Mouse (Mus musculus): ENCODE data around the gene Igdcc3. TPM values are rescaled to one million over a fixed set of nuclear protein-coding genes. Genes with fewer than 3 reads are reported as not detected.
A peak's percentile ranks its signal among the peaks of the same experiment; 100 is the strongest.
"Not testable (repeated sequence)": the region's sequence is repeated elsewhere in the genome, so short reads cannot be mapped to it uniquely, and the experiment has no call there.

Igdcc3 gene
- polyA plus RNA-seq, 1 experiment from 2014 or later = 5.5 TPM

- H3K4me2 ChIP-seq; H3K27ac ChIP-seq (ENCODE audit: poor library complexity, severe bottlenecking); H3K36me3 ChIP-seq; H3K4me3 ChIP-seq; ATAC-seq (ENCODE audit: insufficient number of reproducible peaks, low FRiP score); H3K4me1 ChIP-seq (replicated peaks); H3K9ac ChIP-seq; H3K9me3 ChIP-seq (replicated peaks); H3K27me3 ChIP-seq (replicated peaks): not testable (repeated sequence)
- WGBS = 70% methylated on average over 9 of the region's 9 CpGs
These were observed 66.2 kb downstream of the Igdcc3 start for GRCm38 (mm10) chr9:65207041-65207815.

- Histone ChIP-seq H3K9me3 (replicated peaks) (peaks cover 2% of the 10 kb centered on the region), H3K4me2 (no peak overlapping the region), H3K36me3 (no peaks in the 10 kb centered on the region), H3K27me3 (replicated peaks) (no peaks in the 10 kb centered on the region), H3K9ac (no peak overlapping the region), H3K27ac (ENCODE audit: poor library complexity, severe bottlenecking) (no peak overlapping the region), H3K4me3 (no peak overlapping the region), H3K4me1 (replicated peaks) (no peaks in the 10 kb centered on the region)
- WGBS = 88% methylated on average over 32 of the region's 32 CpGs
- no peak for ATAC-seq (ENCODE audit: insufficient number of reproducible peaks, low FRiP score)
These were observed 67.5 kb downstream of the Igdcc3 start for GRCm38 (mm10) chr9:65208293-65209179.

- peaks cover 12% of the 10 kb centered on the region for H3K4me1 ChIP-seq (replicated peaks)
- H3K4me3 ChIP-seq = no peak overlapping the region
- no peaks in the 10 kb centered on the region for H3K36me3 ChIP-seq
- ATAC-seq (ENCODE audit: insufficient number of reproducible peaks, low FRiP score) = no peak
- H3K9me3 ChIP-seq (replicated peaks) = peaks cover 2% of the 10 kb centered on the region
- WGBS = 52% methylated on average over 1 of the region's 1 CpGs
- H3K27ac ChIP-seq (ENCODE audit: poor library complexity, severe bottlenecking) = no peak overlapping the region
- no peaks in the 10 kb centered on the region for H3K27me3 ChIP-seq (replicated peaks)
- H3K9ac ChIP-seq = 0 out of 2 replicates have a peak overlapping the region, but pooled peaks have one; percentile 8
- H3K4me2 ChIP-seq = no peak overlapping the region
These were observed 70.6 kb downstream of the Igdcc3 start for GRCm38 (mm10) chr9:65211598-65211997.

DNA sequence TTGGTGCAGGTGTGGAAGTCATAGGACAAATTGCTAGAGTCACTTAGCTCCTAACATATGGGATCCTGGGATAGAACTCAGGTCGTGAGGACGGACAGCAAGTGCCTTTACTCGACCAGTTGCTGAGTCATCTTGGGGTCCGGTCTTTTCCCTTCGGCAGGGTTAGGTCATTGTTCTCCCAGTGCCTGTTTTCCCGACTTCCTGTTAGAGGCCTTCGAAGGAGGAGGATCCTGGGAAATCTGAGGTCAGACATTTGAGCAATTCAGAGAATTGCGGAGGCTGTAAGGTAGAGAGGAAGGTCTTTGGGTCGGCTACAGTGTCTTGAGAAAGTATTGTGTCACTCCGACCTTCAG, 73.4 kb downstream of the Igdcc3 start:
- ATAC-seq (ENCODE audit: insufficient number of reproducible peaks, low FRiP score) = peak; percentile 40
- peaks cover 23% of the 10 kb centered on the region for H3K4me1 ChIP-seq (replicated peaks)
- H3K27ac ChIP-seq (ENCODE audit: poor library complexity, severe bottlenecking) = peak overlapping the region; percentile 85
- H3K4me2 ChIP-seq = peak overlapping the region; percentile 94
- no peaks in the 10 kb centered on the region for H3K27me3 ChIP-seq (replicated peaks)
- WGBS = 17% methylated on average over 10 of the region's 10 CpGs
- H3K9ac ChIP-seq = peak overlapping the region; percentile 86
- H3K9me3 ChIP-seq (replicated peaks) = peaks cover 2% of the 10 kb centered on the region; the same call in 1 of the 2 replicates
- peak overlapping the region; percentile 59 for H3K4me3 ChIP-seq
- no peaks in the 10 kb centered on the region for H3K36me3 ChIP-seq

DNA sequence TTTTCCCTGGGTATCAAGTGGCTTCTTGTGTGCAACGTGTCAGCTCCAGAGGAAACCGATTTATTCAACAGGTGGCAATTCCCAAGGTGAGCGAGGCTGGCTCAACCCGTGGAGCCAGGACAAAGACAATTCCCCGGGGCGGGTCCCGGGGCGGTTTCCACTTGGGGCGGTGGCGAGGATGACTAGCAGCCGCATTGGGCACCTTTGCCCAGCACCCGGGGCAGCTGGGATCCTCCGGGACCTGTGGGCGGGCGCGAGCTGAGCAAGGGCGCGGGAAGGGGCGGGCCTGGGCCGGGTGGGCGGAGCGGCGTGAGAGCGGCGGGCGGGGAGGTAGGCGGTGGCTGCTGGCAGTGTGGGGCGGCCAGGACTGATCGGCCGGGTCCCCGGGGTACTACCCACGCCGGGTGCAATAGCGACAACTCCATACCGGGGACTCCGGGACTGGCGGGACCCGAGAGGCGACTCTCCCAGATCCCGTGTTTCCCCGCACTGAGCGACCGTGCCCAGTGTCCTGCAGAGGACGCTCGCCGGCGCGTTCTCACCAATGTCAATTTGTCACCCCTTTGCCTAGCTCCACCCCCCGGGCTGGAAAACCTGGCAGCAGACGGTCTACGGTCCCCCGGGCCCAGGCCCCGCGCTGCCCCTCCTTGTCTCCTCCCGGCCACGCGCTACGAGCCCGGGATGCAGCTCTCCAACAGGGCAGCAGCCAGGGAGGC, 73.9 kb downstream of the Igdcc3 start:
- ATAC-seq (ENCODE audit: insufficient number of reproducible peaks, low FRiP score) = peak; percentile 97
- H3K4me3 ChIP-seq = peak overlapping the region; percentile 59
- peak overlapping the region; percentile 85 for H3K27ac ChIP-seq (ENCODE audit: poor library complexity, severe bottlenecking)
- no peaks in the 10 kb centered on the region for H3K27me3 ChIP-seq (replicated peaks)
- no peaks in the 10 kb centered on the region for H3K36me3 ChIP-seq
- peaks cover 23% of the 10 kb centered on the region for H3K4me1 ChIP-seq (replicated peaks)
- under 1% methylated on average over 58 of the region's 59 CpGs for WGBS
- H3K4me2 ChIP-seq = peak overlapping the region; percentile 94
- peak overlapping the region; percentile 86 for H3K9ac ChIP-seq
- H3K9me3 ChIP-seq (replicated peaks) = peaks cover 2% of the 10 kb centered on the region; the same call in 1 of the 2 replicates

GRCm38 (mm10) chr9:65215494-65216126, 74.6 kb downstream of the Igdcc3 start:
- 9% methylated on average over 31 of the region's 31 CpGs for WGBS
- Histone ChIP-seq H3K4me3 (peak overlapping the region; percentile 59), H3K27ac (ENCODE audit: poor library complexity, severe bottlenecking) (peak overlapping the region; percentile 85), H3K4me1 (replicated peaks) (peaks cover 23% of the 10 kb centered on the region), H3K9me3 (replicated peaks) (peaks cover 2% of the 10 kb centered on the region; the same call in 1 of the 2 replicates), H3K9ac (peak overlapping the region; percentile 86), H3K4me2 (peak overlapping the region; percentile 94), H3K36me3 (no peaks in the 10 kb centered on the region), H3K27me3 (replicated peaks) (no peaks in the 10 kb centered on the region)
- ATAC-seq (ENCODE audit: insufficient number of reproducible peaks, low FRiP score) = peak; percentile 70

- Histone ChIP-seq H3K4me1 (replicated peaks) (peaks cover 23% of the 10 kb centered on the region), H3K36me3 (no peaks in the 10 kb centered on the region), H3K4me2 (no peak overlapping the region), H3K9ac (no peak overlapping the region), H3K27ac (ENCODE audit: poor library complexity, severe bottlenecking) (no peak overlapping the region), H3K9me3 (replicated peaks) (peaks cover 2% of the 10 kb centered on the region; the same call in 1 of the 2 replicates), H3K4me3 (no peak overlapping the region), H3K27me3 (replicated peaks) (no peaks in the 10 kb centered on the region)
- no peak for ATAC-seq (ENCODE audit: insufficient number of reproducible peaks, low FRiP score)
- 52% methylated on average over 8 of the region's 8 CpGs for WGBS
These were observed 76.0 kb downstream of the Igdcc3 start for GRCm38 (mm10) chr9:65216972-65217371.

GRCm38 (mm10) chr9:65217661-65218060, 76.7 kb downstream of the Igdcc3 start:
- Histone ChIP-seq H3K4me1 (replicated peaks) (peaks cover 23% of the 10 kb centered on the region), H3K27me3 (replicated peaks) (no peaks in the 10 kb centered on the region), H3K9me3 (replicated peaks) (0 out of 2 replicates have a peak, but pooled peaks cover under 1% of the 10 kb centered on the region), H3K36me3 (no peaks in the 10 kb centered on the region), H3K27ac (ENCODE audit: poor library complexity, severe bottlenecking) (0 out of 2 replicates have a peak overlapping the region, but pooled peaks have one; percentile 19), H3K4me3 (no peak overlapping the region), H3K9ac (no peak overlapping the region), H3K4me2 (peak overlapping the region; percentile 10; the same call in 1 of the 2 replicates)
- WGBS = 53% methylated on average over 6 of the region's 6 CpGs
- ATAC-seq (ENCODE audit: insufficient number of reproducible peaks, low FRiP score) = no peak

GRCm38 (mm10) chr9:65218916-65219315, 77.9 kb downstream of the Igdcc3 start:
- H3K4me1 ChIP-seq (replicated peaks) = peaks cover 23% of the 10 kb centered on the region
- WGBS = 67% methylated on average over 1 of the region's 1 CpGs
- H3K27me3 ChIP-seq (replicated peaks) = no peaks in the 10 kb centered on the region
- no peak overlapping the region for H3K27ac ChIP-seq (ENCODE audit: poor library complexity, severe bottlenecking)
- no peak overlapping the region for H3K9ac ChIP-seq
- peaks cover 5% of the 10 kb centered on the region; the same call in 1 of the 2 replicates for H3K36me3 ChIP-seq
- H3K4me3 ChIP-seq = no peak overlapping the region
- no peaks in the 10 kb centered on the region for H3K9me3 ChIP-seq (replicated peaks)
- no peak overlapping the region for H3K4me2 ChIP-seq
- ATAC-seq (ENCODE audit: insufficient number of reproducible peaks, low FRiP score) = no peak

DNA sequence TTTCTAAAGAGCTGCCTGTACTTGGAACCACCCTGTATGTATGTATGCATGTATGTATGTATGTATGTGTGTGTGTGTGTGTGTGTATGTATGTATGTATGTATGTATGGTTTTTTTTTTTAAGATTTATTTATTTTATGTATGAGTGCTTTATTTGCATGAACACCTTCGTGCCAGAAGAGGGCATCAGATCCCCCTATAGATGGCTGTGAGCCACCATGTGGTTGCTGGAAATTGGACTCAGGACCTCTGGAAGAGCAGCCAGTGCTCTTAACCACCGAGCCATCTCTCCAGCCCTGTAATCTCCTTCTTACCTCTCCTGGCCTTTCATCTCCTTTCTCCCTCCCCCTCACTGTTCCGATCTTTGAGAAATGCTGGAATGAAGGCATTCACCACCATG, 79.4 kb downstream of the Igdcc3 start:
- WGBS = 46% methylated on average over 3 of the region's 3 CpGs

More for the DNA sequence above, 79.4 kb downstream of the Igdcc3 start:
- not testable (repeated sequence) for H3K36me3 ChIP-seq; H3K27ac ChIP-seq (ENCODE audit: poor library complexity, severe bottlenecking); H3K4me2 ChIP-seq; ATAC-seq (ENCODE audit: insufficient number of reproducible peaks, low FRiP score); H3K9ac ChIP-seq; H3K4me3 ChIP-seq; H3K9me3 ChIP-seq (replicated peaks); H3K27me3 ChIP-seq (replicated peaks)
- H3K4me1 ChIP-seq (replicated peaks) = peaks cover 18% of the 10 kb centered on the region
